Mouse (Mus musculus) ES-E14 (cell line): ENCODE measurements around the gene Tbkbp1. TPM values are rescaled to one million over a fixed set of nuclear protein-coding genes. Genes with fewer than 3 reads are reported as not detected.

Experiments
- DNase-seq: peaks from one replicate; pipeline ENCODE4 v3.0.0-alpha.2; 2013; ENCODE audit warnings: low read depth, low spot score
- H3K27ac ChIP-seq: 2 replicates; pipeline ENCODE4 v1.5.1; 2012; ENCODE audit warnings: low read depth, mild to moderate bottlenecking, low read length, moderate library complexity, mixed read lengths; ENCODE audit not compliant: poor library complexity, insufficient read depth, severe bottlenecking
- H3K36me3 ChIP-seq: 2 replicates; pipeline ENCODE4 v1.6.1; 2012; ENCODE audit warnings: mild to moderate bottlenecking, low read length, moderate library complexity, mixed read lengths; ENCODE audit not compliant: control insufficient read depth, poor library complexity, insufficient read depth, severe bottlenecking
- H3K4me1 ChIP-seq, 2 experiments: fragments of 150-350 bp in 1 of 2; sonication (generic) in 1 of 2; 2 replicates each; pipeline ENCODE4 v1.6.1; 2012; ENCODE audit warnings: low read length in 2 of 2, mild to moderate bottlenecking in 1 of 2, mixed read lengths in 1 of 2; ENCODE audit not compliant: control insufficient read depth in 2 of 2, insufficient read depth in 2 of 2, poor library complexity in 1 of 2
- H3K4me3 ChIP-seq, 2 experiments: fragments of 150-350 bp in 1 of 2; sonication (generic) in 1 of 2; 2 replicates each; pipeline ENCODE4 v1.5.1; 2012; ENCODE audit warnings: low read length in 2 of 2, low read depth in 1 of 2, mild to moderate bottlenecking in 1 of 2, mixed read lengths in 1 of 2; ENCODE audit not compliant: insufficient read depth in 1 of 2, poor library complexity in 1 of 2, severe bottlenecking in 1 of 2
- H3K9ac ChIP-seq: 2 replicates; pipeline ENCODE4 v1.6.1; 2012; ENCODE audit warnings: low read depth, mild to moderate bottlenecking, low read length, mixed read lengths; ENCODE audit not compliant: poor library complexity, insufficient read depth, severe bottlenecking
- H3K9me3 ChIP-seq: fragments of 150-350 bp; sonication (generic); 2 replicates; pipeline ENCODE4 v1.6.1; 2012; ENCODE audit warnings: low read depth, mild to moderate bottlenecking, low read length; ENCODE audit not compliant: control insufficient read depth, insufficient read depth
- CHD2 ChIP-seq: IDR thresholded peaks from 2 replicates; pipeline ENCODE4 v1.6.1; 2014; ENCODE audit warnings: mild to moderate bottlenecking, low read depth, low read length, inconsistent platforms
- HCFC1 ChIP-seq: IDR thresholded peaks from 2 replicates; pipeline ENCODE4 v1.6.1; 2012; ENCODE audit warnings: low read length, inconsistent platforms, borderline replicate concordance; ENCODE audit not compliant: insufficient read depth
- MAFK ChIP-seq: IDR thresholded peaks from 2 replicates; pipeline ENCODE4 v1.6.1; 2014; ENCODE audit warnings: mild to moderate bottlenecking, low read depth, low read length, inconsistent platforms; ENCODE audit not compliant: insufficient read depth
- ZC3H11A ChIP-seq: IDR thresholded peaks from 2 replicates; pipeline ENCODE4 v1.6.1; 2012; ENCODE audit warnings: low read depth, mild to moderate bottlenecking, inconsistent platforms, low read length, borderline replicate concordance
- ZNF384 ChIP-seq: IDR thresholded peaks from 2 replicates; pipeline ENCODE4 v1.6.1; 2012; ENCODE audit warnings: low read depth, low read length, inconsistent platforms
- in situ Hi-C, 2 experiments: fragments of 600-800 bp; cut with MboI; formaldehyde crosslinking; loops; one replicate each; pipeline ENCODE4 v1.15.1; 2025; ENCODE audit warnings: low sequenced_read_pairs in 2 of 2, inconsistent platforms in 1 of 2; ENCODE audit not compliant: unreplicated experiment in 2 of 2
- total RNA-seq: library from RNA; depleted of rRNA; stranded (reverse); fragments of 300-350 nt; gene quantifications from 2 replicates; pipeline ENCODE4 v1.2.3, GENCODE M21; 2012

Tbkbp1 gene
- total RNA-seq, 1 experiment = 4.5 TPM

DNA sequence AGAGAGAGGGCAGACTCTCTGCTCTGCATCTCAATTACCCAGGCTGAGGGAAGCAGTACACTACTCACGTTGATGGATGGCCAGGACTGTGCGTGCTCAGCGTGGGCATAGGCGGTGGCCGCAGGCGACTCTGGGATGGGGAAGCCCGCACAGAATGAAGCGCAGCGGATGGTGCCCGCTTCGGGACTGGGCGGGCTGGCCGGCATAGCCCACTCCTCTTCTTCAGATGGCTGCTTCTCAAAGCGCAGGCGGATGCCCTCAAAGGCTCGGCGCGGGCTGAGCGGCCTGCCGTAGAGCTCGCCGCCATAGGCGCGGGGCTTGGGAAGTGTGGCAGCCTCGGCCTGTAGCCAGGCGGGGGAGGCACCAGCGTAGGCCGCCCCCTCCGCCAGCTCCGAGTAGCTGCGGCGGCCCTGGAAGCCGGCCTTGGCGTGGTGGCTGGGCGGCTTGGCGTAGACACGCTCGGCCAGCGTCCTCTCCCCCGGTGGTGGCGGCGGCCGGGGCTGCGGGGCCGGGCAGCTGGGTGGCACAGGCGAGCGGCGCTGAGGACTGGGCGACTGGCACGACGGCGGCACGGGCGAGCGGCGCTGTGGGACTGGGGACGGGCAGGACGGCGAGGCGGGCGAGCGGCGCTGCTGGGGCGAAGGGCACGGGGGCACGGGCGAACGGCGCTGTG lies 12.6 kb downstream of the Tbkbp1 start:
- no peaks in the 10 kb centered on the region for H3K36me3 ChIP-seq
- H3K4me3 ChIP-seq = peak overlapping the region; percentile 59 to 75
- no peak for TF ChIP-seq CHD2
- TF ChIP-seq MAFK = no peak
- TF ChIP-seq ZNF384 = no peak
- TF ChIP-seq HCFC1 = no peak
- no peak for TF ChIP-seq ZC3H11A
- H3K4me1 ChIP-seq = peaks cover 0 to 13% of the 10 kb centered on the region in 2 experiments; a peak in 3 of 4 replicates
- H3K9ac ChIP-seq = peak overlapping the region; percentile 62
- H3K9me3 ChIP-seq = no peaks in the 10 kb centered on the region
- no peak for DNase-seq
- H3K27ac ChIP-seq = no peak overlapping the region
- in situ Hi-C loops = no loop called here

DNA sequence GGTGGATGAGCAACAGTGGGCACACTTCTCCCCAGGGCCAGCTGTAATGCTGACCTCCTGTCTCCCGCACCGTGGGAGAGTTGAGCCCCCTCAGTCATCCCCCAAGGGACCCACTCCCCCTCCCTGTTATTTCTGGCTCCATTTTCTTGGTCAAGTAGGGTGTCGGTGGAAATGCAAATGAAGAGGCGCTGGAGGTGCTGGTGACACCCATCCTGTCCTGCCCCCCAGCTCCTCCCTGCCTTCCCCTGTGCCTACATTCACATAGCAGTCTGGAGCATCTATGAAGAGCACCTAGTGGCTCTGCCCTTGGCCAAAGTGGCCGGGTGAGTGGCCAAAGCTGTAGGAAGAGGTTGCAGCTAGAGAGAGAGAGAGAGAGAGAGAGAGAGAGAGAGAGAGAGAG lies 18.0 kb downstream of the Tbkbp1 start:
- Histone ChIP-seq H3K9ac (no peak overlapping the region), H3K36me3 (no peaks in the 10 kb centered on the region), H3K4me1 (peaks cover 0 to 14% of the 10 kb centered on the region in 2 experiments; a peak in 3 of 4 replicates), H3K9me3 (no peaks in the 10 kb centered on the region), H3K4me3 (no peak overlapping the region), H3K27ac (no peak overlapping the region)
- TF ChIP-seq ZC3H11A (no peak), MAFK (no peak), ZNF384 (no peak), HCFC1 (no peak), CHD2 (no peak)
- no peak for DNase-seq
- in situ Hi-C loops = no loop called here

DNA sequence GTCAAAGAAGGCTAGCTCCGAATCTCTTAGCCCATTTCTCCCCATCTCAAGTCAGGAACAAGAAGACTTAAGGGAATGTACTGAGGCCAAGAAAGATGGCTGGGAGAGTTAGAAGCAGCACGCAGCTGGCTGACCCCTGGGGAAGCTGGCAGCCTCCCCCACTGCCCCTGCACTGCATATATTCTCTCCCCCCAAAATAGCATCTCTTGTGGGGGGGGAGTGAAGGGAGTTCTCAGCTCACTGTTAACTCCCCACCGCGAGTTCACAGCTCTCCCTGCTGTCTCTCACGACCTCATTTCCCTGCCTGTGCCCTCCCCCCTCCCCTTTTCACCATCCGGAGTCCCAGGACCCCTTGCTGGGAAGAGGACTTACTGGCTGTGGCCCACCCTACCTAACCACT lies 19.1 kb downstream of the Tbkbp1 start:
- Histone ChIP-seq H3K9me3 (no peaks in the 10 kb centered on the region), H3K4me3 (no peak overlapping the region), H3K9ac (no peak overlapping the region), H3K4me1 (peaks cover 5 to 22% of the 10 kb centered on the region in 2 experiments), H3K36me3 (no peaks in the 10 kb centered on the region), H3K27ac (no peak overlapping the region)
- DNase-seq = no peak
- TF ChIP-seq CHD2 (no peak), ZNF384 (no peak), MAFK (no peak)
- in situ Hi-C loops = no loop called here

DNA sequence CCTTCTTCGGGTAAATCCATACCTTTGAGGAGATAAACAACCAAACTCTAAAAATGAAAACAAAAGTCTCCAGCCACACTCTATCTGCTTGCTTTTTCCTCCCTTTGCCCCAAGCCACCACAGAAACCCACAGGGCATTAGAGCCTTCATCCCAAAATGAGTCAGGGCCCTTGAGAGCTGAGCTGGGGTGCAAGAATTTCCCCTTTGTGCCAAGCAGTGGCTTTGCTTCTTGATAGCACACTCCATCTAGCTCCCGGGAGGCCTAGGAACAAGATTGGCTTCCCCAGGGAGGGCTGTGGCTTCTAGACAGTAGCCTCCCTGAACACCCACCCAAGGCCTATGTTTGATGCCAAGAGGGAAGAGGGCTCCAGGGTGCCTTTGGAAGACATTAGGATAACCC lies 19.6 kb downstream of the Tbkbp1 start:
- Histone ChIP-seq H3K27ac (no peak overlapping the region), H3K4me3 (no peak overlapping the region), H3K4me1 (peaks cover 5 to 27% of the 10 kb centered on the region in 2 experiments), H3K9ac (no peak overlapping the region), H3K36me3 (no peaks in the 10 kb centered on the region), H3K9me3 (no peaks in the 10 kb centered on the region)
- no peak for TF ChIP-seq CHD2
- no peak for TF ChIP-seq HCFC1
- TF ChIP-seq ZC3H11A = no peak
- TF ChIP-seq ZNF384 = no peak
- TF ChIP-seq MAFK = no peak
- in situ Hi-C loops = no loop called here
- DNase-seq = no peak

DNA sequence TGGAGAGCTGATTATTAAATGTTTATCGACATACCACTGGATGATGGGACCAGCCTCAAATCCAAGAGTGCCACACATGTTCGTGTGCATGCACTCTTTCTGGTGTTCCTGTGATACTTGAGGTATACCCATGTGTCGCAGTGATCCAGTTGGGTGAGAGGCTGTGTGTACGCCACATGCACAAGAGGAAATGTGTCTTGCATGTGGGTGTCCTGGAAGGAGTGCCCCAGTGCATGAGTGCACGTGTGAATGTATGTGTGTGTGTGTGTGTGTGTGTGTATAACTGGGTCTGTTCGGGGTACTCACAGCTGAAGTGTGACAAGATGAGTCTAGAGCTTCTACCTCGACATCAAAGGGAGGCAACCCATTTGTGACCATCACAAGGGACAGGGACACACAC lies 21.0 kb downstream of the Tbkbp1 start:
- in situ Hi-C loops = no loop called here
- TF ChIP-seq ZC3H11A (no peak), ZNF384 (no peak), CHD2 (no peak), MAFK (no peak), HCFC1 (no peak)

More for the DNA sequence above, 21.0 kb downstream of the Tbkbp1 start:
- Histone ChIP-seq H3K4me1 (peaks cover 6 to 27% of the 10 kb centered on the region in 2 experiments), H3K36me3 (no peaks in the 10 kb centered on the region), H3K9me3 (no peaks in the 10 kb centered on the region), H3K27ac (no peak overlapping the region), H3K4me3 (no peak overlapping the region), H3K9ac (no peak overlapping the region)
- DNase-seq = no peak
